Mouse (Mus musculus) myocyte (in vitro differentiated cells): ENCODE measurements around the gene Lysmd2. TPM values are rescaled to one million over a fixed set of nuclear protein-coding genes. Genes with fewer than 3 reads are reported as not detected.

Source experiments
- H3K27me3 ChIP-seq: one replicate; pipeline ENCODE4 v1.6.1; 2011; ENCODE audit not compliant: control insufficient read depth, insufficient read depth, insufficient read length
- H3K36me3 ChIP-seq: one replicate; pipeline ENCODE4 v1.6.1; 2011; ENCODE audit not compliant: control insufficient read depth, insufficient read depth
- H3K4me2 ChIP-seq: one replicate; pipeline ENCODE4 v1.6.1; 2011; ENCODE audit warnings: low read depth, control low read depth
- H3K4me3 ChIP-seq: one replicate; pipeline ENCODE4 v1.5.1; 2011; ENCODE audit warnings: mild to moderate bottlenecking, control low read depth, moderate library complexity
- H3K79me2 ChIP-seq: one replicate; pipeline ENCODE4 v1.6.1; 2011; ENCODE audit not compliant: control insufficient read depth, insufficient read depth
- H3ac ChIP-seq: one replicate; pipeline ENCODE4 v1.6.1; 2011; ENCODE audit not compliant: control insufficient read depth, insufficient read length
- CEBPB ChIP-seq: IDR thresholded peaks from 2 replicates; pipeline ENCODE4 v1.6.1; 2011; ENCODE audit warnings: mild to moderate bottlenecking, moderate library complexity; ENCODE audit not compliant: poor library complexity, insufficient read depth, severe bottlenecking
- E2F4 ChIP-seq: IDR thresholded peaks from one replicate; pipeline ENCODE4 v1.6.1; 2011; ENCODE audit warnings: mild to moderate bottlenecking, control low read depth, moderate library complexity; ENCODE audit not compliant: insufficient read depth
- MAX ChIP-seq: IDR thresholded peaks from one replicate; pipeline ENCODE4 v1.6.1; 2011; ENCODE audit warnings: low read depth, mild to moderate bottlenecking, control low read depth
- MYOD1 ChIP-seq, 3 experiments: IDR thresholded peaks; one replicate each; pipeline ENCODE4 v1.6.1; 2011; ENCODE audit warnings: control low read depth in 2 of 3, low read depth in 2 of 3, mild to moderate bottlenecking in 2 of 3, moderate library complexity in 1 of 3; ENCODE audit not compliant: insufficient read length in 2 of 3, control insufficient read depth in 1 of 3
- MYOG ChIP-seq, 3 experiments: IDR thresholded peaks; one replicate each; pipeline ENCODE4 v1.6.1; 2011; ENCODE audit warnings: control low read depth in 2 of 3, low read depth in 2 of 3, mild to moderate bottlenecking in 2 of 3; ENCODE audit not compliant: insufficient read length in 2 of 3, control insufficient read depth in 1 of 3, insufficient read depth in 1 of 3
- POLR2A ChIP-seq: IDR thresholded peaks from one replicate; pipeline ENCODE4 v1.6.1; 2011; ENCODE audit warnings: low read depth, mild to moderate bottlenecking, control low read depth, moderate library complexity; ENCODE audit not compliant: insufficient read length
- POLR2AphosphoS2 ChIP-seq: IDR thresholded peaks from one replicate; pipeline ENCODE4 v1.6.1; 2011; ENCODE audit warnings: low read depth, control low read depth; ENCODE audit not compliant: insufficient read length
- REST ChIP-seq: IDR thresholded peaks from one replicate; pipeline ENCODE4 v1.6.1; 2011; ENCODE audit warnings: mild to moderate bottlenecking, control low read depth, moderate library complexity; ENCODE audit not compliant: insufficient read depth, insufficient read length
- SRF ChIP-seq: IDR thresholded peaks from one replicate; pipeline ENCODE4 v1.6.1; 2011; ENCODE audit warnings: low read depth; ENCODE audit not compliant: control insufficient read depth, insufficient read length
- TCF12 ChIP-seq: IDR thresholded peaks from one replicate; pipeline ENCODE4 v1.6.1; 2011; ENCODE audit warnings: mild to moderate bottlenecking, control low read depth; ENCODE audit not compliant: poor library complexity, insufficient read depth, severe bottlenecking
- TCF3 ChIP-seq: IDR thresholded peaks from one replicate; pipeline ENCODE4 v1.6.1; 2011; ENCODE audit warnings: low read depth, control low read depth; ENCODE audit not compliant: insufficient read length
- USF1 ChIP-seq: IDR thresholded peaks from one replicate; pipeline ENCODE4 v1.6.1; 2011; ENCODE audit warnings: low read depth, mild to moderate bottlenecking, control low read depth, moderate library complexity
- polyA plus RNA-seq: library from polyadenylated mRNA; unstranded; fragments of >200 nt; fragmentation: generic; extraction: Trizol; gene quantifications from one replicate; pipeline ENCODE4 v1.2.1, GENCODE M21; 2012; ENCODE audit warnings: missing spikeins

The Lysmd2 gene
- polyA plus RNA-seq = 4.9 TPM

DNA sequence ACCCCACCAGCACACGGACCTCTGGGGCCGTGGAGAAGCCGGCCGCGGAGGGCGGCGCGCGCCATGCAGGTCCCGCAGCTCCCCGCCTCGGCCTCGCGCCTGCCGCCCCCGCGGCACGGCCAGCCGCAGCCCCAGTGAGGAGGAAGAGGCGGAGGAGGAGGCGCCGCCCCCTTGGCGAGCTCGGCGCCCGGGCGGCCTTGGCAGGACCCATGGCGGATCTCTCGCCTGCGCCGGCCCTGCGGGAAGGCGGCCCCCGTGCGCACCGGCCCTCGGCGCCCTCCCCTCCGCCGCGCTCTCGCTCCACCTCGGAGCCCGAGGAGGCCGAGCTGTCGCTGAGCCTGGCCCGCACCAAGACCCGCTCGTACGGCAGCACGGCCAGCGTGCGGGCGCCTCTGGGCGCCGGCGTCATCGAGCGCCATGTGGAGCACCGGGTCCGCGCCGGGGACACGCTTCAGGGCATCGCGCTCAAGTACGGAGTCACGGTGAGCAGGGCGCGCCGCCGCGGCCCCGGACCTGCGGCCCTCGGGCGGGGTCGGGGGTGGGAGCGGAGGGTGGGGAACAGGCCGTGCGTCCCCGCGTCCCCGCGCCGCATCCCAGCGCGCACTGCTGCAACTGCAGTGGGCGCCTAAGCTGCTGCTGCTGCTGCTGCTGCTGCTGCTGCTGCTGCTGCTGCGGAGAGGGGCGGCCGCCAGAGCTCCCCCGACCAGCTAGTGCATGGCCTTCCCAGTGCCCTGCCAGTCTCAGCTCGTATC is at the start of gene Lysmd2:
TSS of gene Lysmd2 (plus strand) at position 186 of the 752 bp plus-strand sequence.
- peak within 1 kb of the TSS; percentile 80 for H3K4me2 ChIP-seq
- no peaks in the 10 kb centered on the region for H3K27me3 ChIP-seq

DNA sequence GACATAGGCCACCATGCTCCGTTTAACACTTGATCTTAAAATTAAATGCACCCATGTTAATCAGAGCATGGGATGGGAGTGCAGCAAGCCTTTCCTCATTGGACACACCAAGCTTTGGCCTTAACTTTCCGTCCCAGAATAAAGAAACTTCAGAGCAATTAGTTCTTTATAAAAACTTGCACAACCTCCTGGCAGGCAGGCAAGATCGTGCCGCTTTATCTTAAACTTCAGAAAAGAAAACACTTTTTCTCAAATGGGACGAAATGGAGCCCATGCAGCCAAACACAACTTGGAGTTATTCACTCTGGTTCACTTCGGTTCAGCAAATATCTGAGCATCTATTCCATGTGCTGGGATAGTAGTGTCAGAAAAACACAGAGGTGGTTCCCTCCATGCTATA is 46.2 kb upstream of the Lysmd2 start:
- Histone ChIP-seq H3K36me3 (no peaks in the 10 kb centered on the region), H3K79me2 (no peaks in the 10 kb centered on the region), H3K4me3 (no peak overlapping the region), H3K4me2 (no peak overlapping the region), H3ac (no peak overlapping the region), H3K27me3 (no peaks in the 10 kb centered on the region)
- TF ChIP-seq SRF = no peak
- TF ChIP-seq CEBPB = no peak
- no peak for TF ChIP-seq E2F4
- TF ChIP-seq TCF12 = no peak
- TF ChIP-seq REST = no peak
- no peak for TF ChIP-seq MYOG (IDR thresholded peaks at IDR 0.05; ENCODE audit: control insufficient read depth in 1 of 3, insufficient read depth in 1 of 3, insufficient read length in 2 of 3, low read depth in 2 of 3)

More for the DNA sequence above, at the start of gene Lysmd2:
- peak within 1 kb of the TSS; percentile 81 for H3ac ChIP-seq
- no peaks in the 10 kb centered on the region for H3K36me3 ChIP-seq
- peak within 1 kb of the TSS; percentile 25 for H3K4me3 ChIP-seq
- no peaks in the 10 kb centered on the region for H3K79me2 ChIP-seq
- TF ChIP-seq POLR2AphosphoS2 (no peak), POLR2A (peak; percentile 62)

DNA sequence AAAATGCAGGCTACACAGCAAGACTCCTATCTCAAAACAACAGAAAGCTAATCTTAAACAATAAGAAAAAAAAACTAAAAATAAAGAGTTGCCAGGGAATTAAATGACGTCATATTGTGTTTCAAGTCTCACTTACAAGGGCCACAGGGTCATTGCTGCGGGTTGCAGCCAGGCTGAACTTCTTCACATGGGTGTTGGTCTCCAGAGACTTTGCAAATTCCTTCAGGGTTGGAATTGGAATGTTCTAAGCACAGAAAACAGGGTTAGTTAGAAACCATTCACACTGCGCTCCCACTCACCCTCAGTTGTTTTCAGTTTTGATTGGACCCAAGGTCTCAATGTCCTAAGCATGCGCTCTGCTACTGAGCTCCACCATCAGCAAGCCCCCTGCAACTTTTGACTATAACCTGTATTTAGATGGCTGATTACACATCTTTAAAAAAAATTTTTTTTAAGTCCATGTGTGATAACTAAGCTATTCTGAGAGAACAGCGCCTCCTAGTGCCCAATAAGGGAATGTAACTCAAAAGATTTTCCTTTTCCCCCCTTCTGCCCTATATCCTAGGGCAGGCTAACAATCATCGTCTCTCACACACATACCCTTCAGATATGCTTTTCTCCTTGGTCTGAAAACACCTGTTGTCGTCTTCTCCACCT is 43.7 kb upstream of the Lysmd2 start:
- H3K36me3 ChIP-seq = no peaks in the 10 kb centered on the region
- no peak overlapping the region for H3K4me3 ChIP-seq
- peaks cover 5% of the 10 kb centered on the region for H3K27me3 ChIP-seq
- H3K79me2 ChIP-seq = no peaks in the 10 kb centered on the region
- no peak for TF ChIP-seq POLR2A
- TF ChIP-seq E2F4 = no peak
- no peak for TF ChIP-seq MYOG (IDR thresholded peaks at IDR 0.05; ENCODE audit: control insufficient read depth in 1 of 3, insufficient read depth in 1 of 3, insufficient read length in 2 of 3, low read depth in 2 of 3)
- TF ChIP-seq MAX = no peak
- no peak for TF ChIP-seq SRF
- TF ChIP-seq TCF12 = no peak
- TF ChIP-seq USF1 = no peak
- no peak for TF ChIP-seq CEBPB
- TF ChIP-seq TCF3 = no peak
- no peak for TF ChIP-seq POLR2AphosphoS2
- TF ChIP-seq MYOD1 (IDR thresholded peaks at IDR 0.05; ENCODE audit: control insufficient read depth in 1 of 3, insufficient read length in 2 of 3, low read depth in 2 of 3) = no peak
- TF ChIP-seq REST = no peak
- peak overlapping the region; percentile 30 for H3K4me2 ChIP-seq
- no peak overlapping the region for H3ac ChIP-seq

DNA sequence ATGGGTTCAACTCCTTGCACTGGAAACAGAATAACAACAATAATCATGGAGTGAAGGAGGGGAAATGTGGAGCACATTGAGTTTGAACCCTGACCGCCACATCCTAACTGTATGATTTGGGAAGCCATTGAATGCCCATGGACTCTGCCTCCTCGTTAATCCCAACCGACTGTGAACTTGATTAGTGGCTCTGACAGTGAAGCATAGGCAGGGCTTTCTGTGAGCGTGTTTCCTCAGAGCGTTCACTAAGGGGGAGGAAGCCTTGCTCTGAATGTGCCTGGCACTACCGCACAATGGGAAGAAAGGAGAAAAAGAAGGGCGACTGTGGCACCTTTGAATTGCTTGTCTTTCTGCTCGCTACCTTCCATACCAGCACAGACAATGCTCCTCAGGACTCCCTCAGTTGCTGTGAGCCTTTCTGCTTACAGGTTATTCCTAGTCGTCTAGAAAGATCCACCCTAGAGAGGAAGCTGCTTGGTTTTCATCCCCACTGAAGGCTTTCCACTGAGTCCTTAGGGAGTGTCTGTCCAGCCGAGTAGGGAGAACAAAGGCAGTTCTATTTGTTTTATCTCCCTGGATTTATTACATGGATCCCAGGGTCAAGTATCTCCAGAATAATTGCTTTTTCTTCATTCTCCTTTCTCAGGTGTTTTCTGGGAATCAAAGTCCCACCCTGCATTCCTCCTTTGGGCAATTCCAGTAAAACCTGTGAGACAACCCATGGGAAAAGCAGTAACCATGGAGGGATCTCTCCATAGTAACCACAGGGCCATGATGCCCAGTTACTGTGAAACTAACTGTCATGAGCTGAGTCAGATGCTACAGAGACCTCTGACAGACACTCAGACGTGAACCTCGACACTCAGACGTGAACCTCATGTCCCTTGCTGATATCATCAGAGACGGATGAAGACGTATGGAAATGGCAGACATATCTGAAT is 35.4 kb upstream of the Lysmd2 start:
- no peak overlapping the region for H3ac ChIP-seq
- no peak overlapping the region for H3K4me2 ChIP-seq
- no peak overlapping the region for H3K4me3 ChIP-seq
- TF ChIP-seq REST (no peak), TCF3 (no peak), SRF (no peak), MYOD1 (IDR thresholded peaks at IDR 0.05; ENCODE audit: control insufficient read depth in 1 of 3, insufficient read length in 2 of 3, low read depth in 2 of 3) (no peak), E2F4 (no peak), POLR2A (no peak), CEBPB (no peak), TCF12 (no peak), POLR2AphosphoS2 (no peak), MAX (no peak)
- peaks cover 5% of the 10 kb centered on the region for H3K27me3 ChIP-seq
- H3K79me2 ChIP-seq = no peaks in the 10 kb centered on the region
- H3K36me3 ChIP-seq = no peaks in the 10 kb centered on the region

DNA sequence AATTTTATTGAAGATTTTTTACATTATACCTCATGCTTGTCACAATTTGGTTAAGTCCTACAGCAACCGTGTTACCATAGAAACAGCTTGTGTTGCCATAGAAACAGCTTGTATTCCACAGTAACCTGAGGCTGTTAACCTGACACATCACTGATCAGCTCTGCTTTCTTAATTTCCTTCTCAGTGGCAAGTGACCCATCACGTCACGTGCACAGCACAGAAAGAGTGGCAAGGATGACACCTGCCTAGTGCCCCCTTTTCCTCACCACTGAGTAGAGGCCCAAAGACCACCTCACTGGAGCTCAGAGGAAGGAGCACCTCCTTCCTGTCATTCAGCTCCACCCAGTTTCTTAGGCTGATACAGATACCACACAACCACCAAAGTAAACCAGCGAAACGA is 32.1 kb upstream of the Lysmd2 start:
- Histone ChIP-seq H3K36me3 (no peaks in the 10 kb centered on the region), H3K4me3 (no peak overlapping the region), H3ac (no peak overlapping the region), H3K4me2 (no peak overlapping the region), H3K79me2 (no peaks in the 10 kb centered on the region), H3K27me3 (peaks cover 7% of the 10 kb centered on the region)
- no peak for TF ChIP-seq CEBPB
- TF ChIP-seq TCF12 = no peak
- no peak for TF ChIP-seq POLR2AphosphoS2
- TF ChIP-seq POLR2A = no peak
- no peak for TF ChIP-seq MYOG (IDR thresholded peaks at IDR 0.05; ENCODE audit: control insufficient read depth in 1 of 3, insufficient read depth in 1 of 3, insufficient read length in 2 of 3, low read depth in 2 of 3)
- TF ChIP-seq MYOD1 (IDR thresholded peaks at IDR 0.05; ENCODE audit: control insufficient read depth in 1 of 3, insufficient read length in 2 of 3, low read depth in 2 of 3) = no peak
- no peak for TF ChIP-seq REST
- no peak for TF ChIP-seq TCF3
- no peak for TF ChIP-seq E2F4
- TF ChIP-seq MAX = no peak
- TF ChIP-seq SRF = no peak
- TF ChIP-seq USF1 = no peak
